Mouse (Mus musculus) B cell, adult 2 months (primary cell): ENCODE data around the gene Gpalpp1.
A peak's percentile ranks its signal among the peaks of the same experiment; 100 is the strongest.

Experiments
- DNase-seq, 2 experiments: peaks; one replicate each; pipeline ENCODE4 v3.0.0; 2022

Gene Gpalpp1

DNA sequence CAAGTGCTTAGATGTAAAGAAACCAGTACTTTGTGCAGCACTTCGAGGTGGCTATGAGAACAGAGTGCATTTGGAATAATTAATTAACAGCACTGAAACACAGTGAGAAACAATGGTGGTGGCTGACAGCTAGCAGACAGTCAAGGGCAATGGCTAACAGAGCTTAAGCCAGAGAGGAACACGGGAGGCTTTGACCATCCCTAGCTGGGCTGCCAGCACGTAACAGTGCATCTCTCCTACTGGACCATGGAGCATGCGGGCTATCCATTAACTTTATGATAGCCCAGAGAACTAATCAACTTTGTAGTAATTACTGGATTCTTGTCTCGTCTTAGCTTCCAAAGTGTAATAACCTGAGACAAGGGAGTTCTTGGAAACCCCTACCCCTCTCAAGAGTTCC, 12.7 kb downstream of the Gpalpp1 start:
- DNase-seq, result no peak

DNA sequence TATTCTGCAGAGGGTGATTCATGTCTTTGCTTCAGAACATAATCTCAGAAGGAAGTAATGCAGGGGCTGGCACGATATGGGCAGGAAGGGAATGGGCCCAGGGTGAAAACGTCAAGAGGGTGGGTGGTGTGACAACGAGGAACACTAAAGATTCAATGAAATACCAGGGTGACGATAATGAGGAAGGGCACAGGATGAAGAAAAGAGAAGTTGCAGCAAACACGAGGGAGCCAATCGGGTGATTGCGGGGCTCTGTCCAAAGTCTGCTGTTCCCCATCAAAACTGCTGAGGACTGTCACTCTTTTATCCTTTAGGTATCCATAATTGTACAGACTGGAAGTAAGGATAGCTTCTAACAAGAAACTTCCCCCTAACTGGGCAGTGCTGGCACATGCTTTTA, 13.3 kb downstream of the Gpalpp1 start:
- no peak for DNase-seq

DNA sequence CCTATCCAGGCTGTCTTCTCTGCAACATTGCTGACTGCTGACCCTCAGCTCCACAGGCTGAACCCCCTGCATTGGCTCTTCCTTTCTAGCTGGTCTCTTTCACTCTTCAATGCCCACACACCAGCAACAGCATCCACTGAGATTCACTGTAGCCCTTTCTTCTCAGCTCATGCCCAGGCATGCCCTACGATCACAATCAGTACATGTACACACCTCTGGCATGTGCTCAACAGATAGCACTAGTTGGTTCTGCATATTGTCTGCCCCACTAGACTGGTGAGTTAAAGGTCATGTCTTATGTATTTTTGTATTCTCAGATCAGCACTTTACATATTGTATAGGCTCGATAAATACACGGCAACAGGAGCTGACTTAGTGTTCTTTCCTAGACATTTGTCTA, 26.4 kb downstream of the Gpalpp1 start:
- DNase-seq, result no peak

DNA sequence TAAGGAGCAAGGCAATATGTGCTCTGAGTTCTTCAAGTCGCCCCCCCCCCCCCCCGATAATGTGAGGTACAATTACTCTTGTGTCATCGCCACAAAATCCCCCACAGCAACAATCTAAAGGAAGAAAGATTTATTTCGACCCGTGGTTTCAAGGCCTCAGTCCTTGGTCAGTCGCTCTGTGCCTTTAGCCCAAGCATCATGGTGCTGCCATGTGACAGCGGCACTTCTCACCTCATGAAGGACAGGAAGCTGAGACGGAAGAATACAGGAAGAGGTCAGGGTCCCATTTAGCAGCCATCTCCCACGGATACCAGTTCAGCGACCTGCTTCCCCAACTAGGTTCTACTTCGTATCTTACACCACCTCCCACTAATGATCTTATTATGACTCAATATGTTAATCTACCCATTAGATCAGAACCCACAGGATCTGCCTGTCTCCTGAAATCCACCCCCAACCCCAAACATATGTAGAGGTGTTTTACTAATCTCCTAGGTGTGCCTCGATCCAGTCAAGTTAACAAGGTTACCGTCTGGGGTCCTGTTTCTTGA, 28.4 kb downstream of the Gpalpp1 start:
- no peak for DNase-seq

DNA sequence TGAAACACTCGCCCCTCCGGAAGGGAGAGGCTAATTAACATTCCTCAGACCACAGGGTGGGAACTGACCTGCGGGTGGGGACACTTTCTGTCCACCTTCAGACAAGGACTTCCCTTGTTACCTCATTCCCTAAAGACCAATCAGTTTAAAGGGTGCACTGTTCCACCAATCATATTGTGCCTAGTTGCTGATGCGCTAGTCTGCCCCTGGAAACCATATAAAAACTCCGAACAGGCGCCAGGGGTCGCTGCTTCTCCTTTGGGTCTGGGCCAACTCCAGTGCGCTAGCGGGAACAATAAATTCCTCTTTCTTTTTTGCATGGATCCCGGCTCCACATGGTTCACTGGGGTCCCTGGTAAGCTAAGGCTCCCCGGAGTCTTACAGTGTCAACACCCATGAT, 29.1 kb downstream of the Gpalpp1 start:
- no peak for DNase-seq

DNA sequence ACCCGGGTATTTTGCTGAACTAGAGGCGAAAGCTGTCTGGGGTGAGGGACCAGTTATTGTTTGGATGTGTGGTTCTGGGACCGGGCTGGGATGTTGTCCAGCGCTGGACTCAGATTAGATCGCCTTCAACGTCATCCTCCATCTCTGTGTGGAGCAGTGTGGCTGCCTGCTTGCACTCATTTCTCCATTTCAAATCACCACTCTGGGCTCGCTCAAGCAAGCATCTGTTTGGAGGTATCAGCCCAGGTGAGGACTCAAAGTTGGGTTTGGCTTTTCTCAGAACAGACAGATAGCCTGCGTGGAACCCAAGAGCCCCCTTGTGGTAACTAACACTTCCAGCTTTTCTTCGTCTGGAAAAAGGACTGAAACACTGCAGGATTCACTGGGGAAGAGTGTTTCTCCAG, 33.5 kb downstream of the Gpalpp1 start:
- DNase-seq, result peak; percentile 11 to 17

DNA sequence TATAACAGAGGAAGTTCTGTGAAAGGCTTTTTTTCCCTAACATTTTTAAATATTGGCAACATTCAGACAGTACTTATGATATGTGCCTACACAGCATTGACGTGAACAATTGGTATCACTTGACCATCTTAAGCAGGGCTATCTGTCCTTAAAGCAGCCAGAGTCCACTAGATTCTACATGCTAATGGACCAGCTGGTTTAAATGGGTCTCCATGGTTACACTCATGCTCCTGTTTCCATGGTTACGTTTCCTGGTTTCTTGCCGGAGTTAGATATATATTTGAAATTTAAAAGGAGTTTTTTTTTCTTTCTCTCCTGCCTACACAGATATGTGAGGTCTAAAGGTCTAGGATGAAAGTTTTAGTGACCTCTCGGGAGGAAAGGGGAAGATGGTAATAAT, 34.0 kb downstream of the Gpalpp1 start:
- no peak for DNase-seq

DNA sequence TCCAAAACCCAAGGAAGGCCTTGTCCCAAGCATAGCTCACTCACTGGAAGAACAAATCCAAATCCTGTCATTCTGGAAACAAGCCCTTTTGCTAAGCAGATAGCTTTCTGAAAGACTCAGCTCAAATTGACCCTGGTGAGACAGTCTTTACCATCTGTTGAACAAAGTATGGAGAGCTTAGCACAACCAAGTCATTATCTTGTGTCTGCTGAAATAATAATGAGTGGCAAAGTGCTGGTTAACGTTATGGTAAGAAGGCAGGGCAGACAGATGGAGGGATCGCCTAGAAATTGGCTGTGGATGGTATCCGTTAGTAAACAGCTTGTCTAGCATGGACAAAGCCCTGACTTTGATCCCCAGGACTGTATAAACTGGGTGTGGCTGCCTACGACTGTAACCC, 34.8 kb downstream of the Gpalpp1 start:
- DNase-seq, result no peak

DNA sequence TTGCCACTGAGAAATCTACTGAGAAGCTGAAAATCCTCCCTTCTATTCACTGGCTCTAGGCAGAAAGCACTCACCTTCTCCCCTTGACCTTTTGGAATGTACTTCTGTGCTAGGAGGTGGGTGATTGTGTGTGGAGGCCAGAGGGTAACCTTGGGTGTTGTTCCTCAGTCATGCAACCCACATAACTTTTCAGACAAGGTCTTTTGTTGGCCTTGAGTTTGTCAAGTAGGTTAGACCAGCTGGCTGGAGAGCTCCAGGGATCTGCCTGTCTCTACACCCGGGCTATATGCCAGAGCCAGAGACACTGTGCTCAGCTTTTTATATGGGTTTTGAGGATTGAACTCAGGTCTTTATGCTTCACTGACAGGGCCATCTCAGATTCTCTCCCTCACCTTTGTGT, 36.4 kb downstream of the Gpalpp1 start:
- no peak for DNase-seq

DNA sequence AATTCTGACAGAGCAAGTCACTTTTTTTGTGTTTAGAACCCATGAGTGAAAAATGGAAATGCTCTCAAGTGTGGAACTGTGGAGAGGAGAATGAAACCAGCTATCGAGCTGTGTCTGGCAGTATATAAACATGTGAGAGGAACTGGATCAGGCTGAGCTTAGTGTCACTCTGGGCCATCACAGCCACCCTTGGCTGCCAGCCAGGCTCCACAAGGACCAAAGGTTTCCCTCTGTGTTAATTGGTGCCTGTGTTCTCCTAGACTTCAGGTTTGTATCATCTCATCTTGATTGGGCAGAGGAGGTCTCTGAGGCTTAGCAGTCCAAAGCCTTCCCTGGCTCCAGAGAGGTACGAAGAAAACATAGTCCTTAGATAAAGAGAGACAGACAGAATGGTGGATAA, 37.9 kb downstream of the Gpalpp1 start:
- no peak for DNase-seq

DNA sequence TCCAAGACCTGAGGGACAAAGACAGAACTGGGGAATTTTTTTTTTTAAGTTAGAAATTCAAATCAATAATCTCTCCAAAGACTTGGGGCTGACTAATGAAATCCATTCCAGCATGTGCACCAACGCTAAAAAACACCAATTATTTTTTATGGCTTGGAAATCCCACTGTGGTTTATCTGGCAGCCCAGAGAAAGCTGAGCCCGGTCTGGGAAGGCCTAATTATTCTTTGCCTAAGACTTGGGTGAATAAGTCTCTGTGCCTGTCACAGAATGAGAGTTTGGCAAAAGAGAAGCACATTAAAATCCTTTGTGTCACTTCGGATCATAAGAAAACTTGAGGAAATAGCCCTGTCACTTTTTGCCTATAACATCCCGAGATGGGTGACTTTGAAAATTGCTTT, 41.3 kb downstream of the Gpalpp1 start:
- DNase-seq, result no peak

DNA sequence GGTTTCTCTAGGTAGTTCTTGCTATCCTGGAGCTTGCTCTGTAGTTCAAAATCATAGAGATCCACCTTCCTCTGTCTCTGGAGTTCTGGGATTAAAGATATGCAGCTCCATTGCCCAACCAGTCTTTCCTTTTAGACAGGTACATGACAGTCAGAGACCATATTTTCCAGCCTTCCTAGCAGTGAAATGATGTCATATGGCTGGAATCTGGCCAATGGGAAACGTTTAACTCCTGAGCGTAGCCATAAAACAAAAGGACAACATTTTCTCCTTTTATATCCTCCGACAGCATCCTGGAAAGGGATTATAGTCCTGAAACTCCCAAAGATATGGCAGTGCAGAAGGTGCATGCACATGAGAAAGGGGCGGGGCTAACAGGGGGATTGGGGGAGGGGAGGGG, 42.3 kb downstream of the Gpalpp1 start:
- no peak for DNase-seq

DNA sequence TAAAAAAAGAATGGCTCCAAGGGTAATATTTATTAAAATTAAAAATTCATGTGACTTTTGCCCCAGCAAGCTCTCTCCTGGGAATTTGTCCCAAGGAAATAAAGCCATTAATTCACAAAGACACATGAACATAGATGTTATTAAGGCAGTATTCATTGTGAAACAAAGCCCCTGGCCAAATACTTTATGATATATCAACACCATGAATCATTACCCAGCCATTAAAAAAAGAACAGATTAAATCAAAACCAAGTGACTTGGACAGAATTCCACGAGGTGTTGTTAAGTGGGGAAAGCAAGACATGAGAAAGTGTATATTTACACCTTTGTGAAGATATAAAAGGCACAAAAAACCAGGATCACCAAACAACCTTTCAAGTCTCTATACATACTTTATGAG, 43.3 kb downstream of the Gpalpp1 start:
- DNase-seq, result no peak

DNA sequence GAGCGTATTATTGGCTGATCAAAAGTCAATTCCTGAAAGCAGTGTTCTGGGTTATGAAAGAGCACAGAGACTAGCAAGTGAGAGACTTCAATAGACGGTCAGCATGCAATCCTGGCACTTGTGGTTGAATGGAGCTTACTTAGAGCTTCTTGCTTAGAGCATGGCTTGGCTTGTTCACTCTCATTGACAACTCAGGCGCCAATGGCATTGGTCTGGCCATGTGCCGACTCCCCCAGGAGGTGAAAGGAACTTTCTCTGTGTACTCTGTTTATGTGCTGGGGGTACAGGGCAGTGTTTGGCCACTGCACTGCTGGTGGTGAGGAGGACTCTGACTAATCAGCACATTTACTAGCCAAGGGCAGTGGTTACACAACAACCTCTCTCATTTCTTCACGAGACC, 51.1 kb downstream of the Gpalpp1 start:
- no peak for DNase-seq

DNA sequence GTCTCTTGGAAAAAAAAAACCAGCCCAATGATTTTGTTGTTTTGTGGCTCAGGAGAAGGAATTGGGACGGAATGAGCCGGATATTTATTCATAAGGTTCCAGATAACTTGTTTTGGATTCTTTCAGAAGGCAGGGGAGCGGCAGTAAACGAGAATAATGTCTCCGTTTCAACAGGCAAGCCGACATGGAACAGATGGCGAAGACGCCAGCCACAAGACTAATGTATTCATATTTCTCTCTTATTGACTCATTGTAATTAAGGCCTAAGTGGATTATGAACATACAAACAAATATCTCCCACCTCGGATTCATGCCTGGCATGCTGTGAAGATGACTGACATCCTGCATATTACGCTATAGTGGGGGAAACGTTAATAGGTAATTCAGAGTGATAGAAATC, 56.8 kb downstream of the Gpalpp1 start:
- DNase-seq, result no peak

DNA sequence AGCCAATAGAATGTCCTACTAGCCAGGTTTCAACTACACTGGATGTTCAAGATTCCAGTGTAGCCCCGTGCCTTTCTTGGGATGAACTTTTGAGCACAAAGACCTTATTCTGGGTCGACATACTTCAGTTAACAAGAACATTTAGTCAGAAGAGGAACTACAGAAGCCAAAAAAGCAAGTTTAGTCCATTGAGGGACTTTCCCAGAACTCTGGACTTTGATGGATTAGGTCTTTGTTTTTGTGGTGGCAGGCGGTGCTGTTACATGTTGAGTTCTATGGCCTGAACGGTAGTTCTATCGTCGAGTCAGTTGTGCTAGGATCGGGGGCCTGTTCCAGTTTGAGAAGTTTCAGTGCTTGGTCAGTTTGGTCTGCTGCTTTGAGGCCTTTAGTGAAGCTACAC, 58.6 kb downstream of the Gpalpp1 start:
- no peak for DNase-seq

DNA sequence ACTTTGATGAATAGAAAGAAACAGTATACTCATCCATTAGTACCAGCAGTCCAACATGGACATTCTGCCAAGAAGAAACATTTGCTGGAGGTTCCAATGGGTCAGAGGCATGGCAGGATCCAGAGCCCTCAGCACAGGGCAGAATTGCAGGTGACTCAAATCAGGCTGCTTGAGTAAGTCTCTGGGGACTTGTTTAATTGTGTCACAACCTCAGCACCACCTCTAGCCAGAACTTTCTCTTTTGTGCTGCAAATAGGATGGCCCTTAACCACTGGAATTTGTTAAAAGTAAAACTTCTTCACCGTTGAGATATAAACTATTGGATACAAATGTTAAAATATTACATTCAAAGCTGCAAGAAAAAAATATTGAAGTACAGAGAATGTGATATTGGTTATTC, 64.8 kb downstream of the Gpalpp1 start:
- no peak for DNase-seq

DNA sequence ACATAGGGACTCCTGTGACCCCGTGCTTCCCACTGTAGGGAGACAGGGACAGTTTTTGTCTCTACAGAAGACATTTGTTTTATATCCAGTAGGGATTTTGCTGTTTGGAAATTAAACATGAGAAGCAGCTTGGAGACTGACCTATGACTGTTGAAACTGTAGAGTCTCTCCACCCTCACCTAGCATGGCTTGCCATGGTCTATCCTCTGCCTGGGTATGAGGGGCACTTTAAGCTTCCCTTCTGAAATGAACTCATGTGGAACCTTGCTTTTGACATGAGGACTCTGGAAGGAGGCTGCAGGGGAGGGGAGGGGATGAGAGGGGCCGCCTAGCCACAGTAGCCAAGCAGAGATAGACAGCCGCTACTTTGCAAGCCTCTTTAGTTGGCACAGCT, 66.4 kb downstream of the Gpalpp1 start:
- no peak for DNase-seq

DNA sequence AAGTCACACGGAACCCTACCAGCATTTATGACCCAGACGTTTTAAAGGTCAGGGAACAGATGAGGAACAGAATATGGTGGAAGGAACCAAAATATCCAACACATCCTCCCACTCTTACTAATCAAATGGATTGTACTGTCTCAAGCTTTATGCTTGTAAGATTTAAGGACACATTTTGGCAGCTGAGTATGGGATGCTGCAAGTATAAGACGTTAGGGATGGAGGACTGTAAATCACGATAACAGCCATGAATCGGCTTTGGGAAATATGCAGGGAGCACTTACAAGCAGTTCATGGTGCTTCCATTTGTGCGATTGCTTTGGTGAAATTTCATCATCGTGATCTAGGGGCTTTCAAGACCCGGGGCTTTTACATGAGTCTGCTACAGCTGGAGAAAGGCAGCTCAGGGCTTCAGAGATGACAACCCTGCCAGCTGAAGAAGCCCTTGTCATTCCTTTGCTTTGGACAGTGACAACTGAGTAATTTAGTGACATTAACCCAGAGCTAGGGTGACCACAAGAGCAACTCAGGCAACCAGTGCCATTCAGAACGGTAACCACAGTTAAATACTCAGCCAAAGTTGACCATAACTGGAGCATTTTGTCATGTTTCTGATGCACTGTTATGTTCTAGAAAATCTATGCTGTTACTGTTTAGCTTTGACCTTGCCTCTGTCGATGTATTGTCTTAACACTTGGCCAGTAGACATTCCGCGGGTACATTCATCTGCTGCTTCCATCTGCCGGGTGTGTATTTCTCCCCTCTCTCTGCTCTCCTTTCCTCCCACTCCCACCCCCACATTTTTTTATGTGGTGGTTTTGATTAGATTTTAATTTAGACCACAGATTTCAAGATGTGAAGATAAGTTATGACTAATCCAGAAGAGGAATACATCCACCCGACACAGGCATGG, 67.1 kb downstream of the Gpalpp1 start:
- no peak for DNase-seq
